Mouse (Mus musculus) heart, embryonic 14.5 days (tissue): ENCODE results near the gene Rnf168. TPM values are rescaled to one million over a fixed set of nuclear protein-coding genes. Genes with fewer than 3 reads are reported as not detected.
"Not testable (repeated sequence)": the region's sequence is repeated elsewhere in the genome, so short reads cannot be mapped to it uniquely, and the experiment has no call there.

Experiments
- ATAC-seq: fragments of 200-750 bp; cut with Nextera tagmentation; 2 replicates; pipeline ENCODE4 v1.8.0; 2017; ENCODE audit warnings: low read depth, moderate TSS enrichment; ENCODE audit not compliant: insufficient number of reproducible peaks, insufficient read depth, low FRiP score
- H3K27ac ChIP-seq, 2 experiments: fragments of 200-500 bp in 1 of 2; fragments of 300-500 bp in 1 of 2; sonication (generic) in 1 of 2; replicated peaks in 1 of 2; 2 replicates each; pipeline ENCODE4 v1.5.1; 2012 to 2014; ENCODE audit warnings: low read depth in 2 of 2, low read length in 2 of 2, control low read depth in 1 of 2, mild to moderate bottlenecking in 1 of 2, mixed read lengths in 1 of 2; ENCODE audit not compliant: control insufficient read depth in 1 of 2, insufficient read depth in 1 of 2
- H3K27me3 ChIP-seq: fragments of 300-500 bp; sonication (generic); 2 replicates; pipeline ENCODE4 v1.6.1; 2014; ENCODE audit warnings: mild to moderate bottlenecking, low read length, control low read depth; ENCODE audit not compliant: control insufficient read depth, insufficient read depth
- H3K36me3 ChIP-seq: fragments of 300-500 bp; sonication (generic); 2 replicates; pipeline ENCODE4 v1.6.1; 2014; ENCODE audit warnings: mild to moderate bottlenecking, control low read depth, low read length, mixed read lengths; ENCODE audit not compliant: control insufficient read depth, insufficient read depth
- H3K4me1 ChIP-seq, 2 experiments: fragments of 200-500 bp in 1 of 2; fragments of 300-500 bp in 1 of 2; sonication (generic) in 1 of 2; 2 replicates each; pipeline ENCODE4 v1.6.1; 2012 to 2014; ENCODE audit warnings: low read length in 2 of 2, control low read depth in 1 of 2, mixed read lengths in 1 of 2; ENCODE audit not compliant: control insufficient read depth in 2 of 2, insufficient read depth in 2 of 2
- H3K4me2 ChIP-seq: fragments of 300-500 bp; sonication (generic); 2 replicates; pipeline ENCODE4 v1.6.1; 2014; ENCODE audit warnings: mild to moderate bottlenecking, low read length
- H3K4me3 ChIP-seq, 2 experiments: fragments of 200-500 bp in 1 of 2; fragments of 300-500 bp in 1 of 2; sonication (generic) in 1 of 2; 2 replicates each; pipeline ENCODE4 v1.5.1; 2012 to 2014; ENCODE audit warnings: low read length in 2 of 2, mild to moderate bottlenecking in 2 of 2, control low read depth in 1 of 2, low read depth in 1 of 2, moderate library complexity in 1 of 2; ENCODE audit not compliant: control insufficient read depth in 1 of 2, insufficient read depth in 1 of 2
- H3K9ac ChIP-seq: fragments of 300-500 bp; sonication (generic); 2 replicates; pipeline ENCODE4 v1.6.1; 2014; ENCODE audit warnings: mild to moderate bottlenecking, low read length
- H3K9me3 ChIP-seq: fragments of 300-500 bp; sonication (generic); 2 replicates; pipeline ENCODE4 v1.6.1; 2016; ENCODE audit warnings: low read length, control low read depth; ENCODE audit not compliant: control insufficient read depth
- WGBS: fragments of 180-500 bp; shearing (Covaris S2); extraction: QIAGEN DNeasy Blood & Tissue Kit; methylation state at CpG from one replicate; pipeline ENCODE4 v1.1.7; 2014; 5-methylcytosine and 5-hydroxymethylcytosine counted together
- polyA plus RNA-seq: library from polyadenylated mRNA; unstranded; fragments of >200 nt; fragmentation: Nextera tagmentation; extraction: Ambion mirVana; gene quantifications from 2 replicates; pipeline ENCODE4 v1.2.1, GENCODE M21; 2014

Rnf168 gene
- polyA plus RNA-seq, 1 experiment from 2014 or later = 18.1 TPM

DNA sequence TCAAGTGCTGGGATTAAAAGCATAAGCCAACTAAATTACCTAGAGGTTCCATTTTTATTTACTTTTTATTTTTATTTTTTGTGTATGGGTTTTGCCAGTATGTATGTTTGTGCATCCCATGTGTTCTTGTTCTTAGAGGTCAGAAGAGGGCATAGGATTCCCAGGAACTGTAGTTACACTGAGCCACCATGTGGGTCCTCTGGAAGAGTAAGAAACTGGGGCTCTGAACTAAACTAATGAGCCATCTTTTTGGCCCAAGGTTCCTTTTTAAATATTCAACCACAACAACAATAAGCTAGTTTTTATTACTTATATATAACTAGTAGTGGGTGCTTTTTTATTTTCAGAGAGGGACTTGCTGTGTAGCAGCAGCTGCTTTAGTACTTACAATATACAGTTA, 5.3 kb downstream of the Rnf168 start:
- H3K36me3 ChIP-seq = peaks cover 60% of the 10 kb centered on the region
- H3K4me1 ChIP-seq = peaks cover 0 to 11% of the 10 kb centered on the region in 2 experiments; a peak in 2 of 4 replicates

DNA sequence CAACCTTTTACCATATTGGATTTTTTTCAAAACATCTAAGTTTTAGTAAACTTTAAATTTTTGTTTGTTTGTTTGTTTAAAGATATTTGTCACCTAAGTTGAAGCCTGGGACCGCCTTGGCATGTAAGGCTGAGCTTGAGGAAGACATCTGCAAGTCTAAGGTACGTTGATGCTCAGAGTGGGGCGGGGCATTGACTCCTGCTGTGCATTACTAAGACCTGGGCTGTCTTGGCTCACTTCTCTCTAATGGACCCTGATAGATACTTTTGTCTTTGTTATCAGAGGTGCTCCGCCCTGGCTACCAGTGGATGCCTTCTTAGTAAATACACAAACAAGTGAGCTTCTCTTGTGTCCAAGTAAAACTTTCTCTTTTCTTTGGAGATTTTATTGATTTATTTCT, 14.6 kb downstream of the Rnf168 start:
- no peak for ATAC-seq
- no peak overlapping the region for H3K9ac ChIP-seq
- H3K36me3 ChIP-seq = peaks cover 64% of the 10 kb centered on the region
- H3K4me2 ChIP-seq = no peak overlapping the region
- H3K27ac ChIP-seq = no peak overlapping the region
- 0 out of 2 replicates have a peak, but pooled peaks cover 3% of the 10 kb centered on the region for H3K9me3 ChIP-seq
- no peak overlapping the region for H3K4me3 ChIP-seq
- no peaks in the 10 kb centered on the region for H3K4me1 ChIP-seq
- 94% methylated on average over 4 of the region's 4 CpGs for WGBS
- no peaks in the 10 kb centered on the region for H3K27me3 ChIP-seq

More for the DNA sequence above, 5.3 kb downstream of the Rnf168 start:
- no peak for ATAC-seq
- Histone ChIP-seq H3K4me3 (no peak overlapping the region), H3K4me2 (no peak overlapping the region), H3K27me3 (no peaks in the 10 kb centered on the region), H3K9ac (no peak overlapping the region), H3K27ac (no peak overlapping the region), H3K9me3 (peaks cover 9% of the 10 kb centered on the region; the same call in 1 of the 2 replicates)

DNA sequence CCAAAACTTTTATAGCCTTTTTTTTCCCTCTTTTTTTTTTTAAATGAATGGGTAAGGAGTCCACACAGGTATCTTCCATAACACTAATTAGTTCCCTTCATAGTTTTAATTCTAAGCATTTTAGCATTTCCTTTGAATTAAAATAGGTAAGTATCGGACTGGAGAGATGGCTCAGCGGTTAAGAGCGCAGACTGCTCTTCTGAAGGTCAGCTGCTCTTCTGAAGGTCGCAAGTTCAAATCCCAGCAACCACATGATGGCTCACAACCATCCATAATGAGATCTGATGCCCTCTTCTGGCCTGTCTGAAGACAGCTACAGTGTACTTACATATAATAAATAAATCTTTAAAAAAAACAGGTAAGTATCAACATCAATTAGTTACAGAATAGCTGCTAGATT, 22.4 kb downstream of the Rnf168 start:
- H3K36me3 ChIP-seq = peaks cover 61% of the 10 kb centered on the region
- ATAC-seq, H3K4me3 ChIP-seq, H3K4me2 ChIP-seq, H3K9ac ChIP-seq, H3K27ac ChIP-seq, H3K9me3 ChIP-seq, H3K4me1 ChIP-seq, H3K27me3 ChIP-seq: not testable (repeated sequence)
- 91% methylated on average over 4 of the region's 4 CpGs for WGBS

DNA sequence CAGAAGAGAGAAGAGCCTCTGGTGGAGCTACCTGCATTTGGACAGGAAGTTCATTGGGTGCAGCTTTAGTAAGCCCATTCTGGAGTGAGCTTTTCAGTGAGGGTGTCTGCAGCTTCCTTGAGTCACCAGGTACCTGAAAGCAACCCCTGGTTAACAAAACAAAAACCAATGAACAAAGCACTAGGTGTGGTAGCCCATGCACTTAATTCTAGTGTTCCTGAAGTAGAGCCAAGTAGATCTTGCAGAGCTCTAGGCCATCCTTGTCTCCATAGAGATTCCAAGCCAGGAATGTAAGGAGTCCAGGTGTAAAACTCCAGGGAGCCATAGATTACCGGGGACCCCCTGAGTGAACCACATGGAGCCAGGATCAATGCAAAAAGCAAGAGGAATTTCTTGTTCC, 25.8 kb downstream of the Rnf168 start:
- Histone ChIP-seq H3K4me3 (no peak overlapping the region), H3K4me2 (no peak overlapping the region), H3K27ac (no peak overlapping the region), H3K9me3 (no peaks in the 10 kb centered on the region), H3K27me3 (no peaks in the 10 kb centered on the region), H3K4me1 (no peaks in the 10 kb centered on the region), H3K9ac (no peak overlapping the region), H3K36me3 (peaks cover 35% of the 10 kb centered on the region)
- WGBS = 40% methylated on average over 1 of the region's 1 CpGs
- no peak for ATAC-seq

DNA sequence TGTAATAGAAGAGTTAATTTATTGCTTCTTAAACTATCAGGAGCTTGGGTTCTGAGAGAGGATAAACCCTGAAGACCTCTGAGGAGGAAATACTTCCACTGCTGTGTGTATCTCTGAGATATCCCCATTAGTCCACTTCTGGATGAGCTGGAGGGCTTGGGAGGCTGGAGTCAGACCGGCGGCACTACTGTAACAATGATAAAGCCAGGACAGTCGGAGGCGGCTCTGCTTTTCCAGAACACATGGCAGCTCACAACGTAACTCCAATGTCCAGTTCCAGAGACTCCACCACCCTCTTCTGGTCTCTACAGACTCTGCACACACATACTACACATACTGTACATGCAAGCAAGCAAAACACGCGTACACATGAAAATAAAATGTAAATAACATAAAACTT, 26.6 kb downstream of the Rnf168 start:
- Histone ChIP-seq H3K9ac (no peak overlapping the region), H3K9me3 (no peaks in the 10 kb centered on the region), H3K4me3 (no peak overlapping the region), H3K4me2 (no peak overlapping the region), H3K27ac (no peak overlapping the region), H3K27me3 (no peaks in the 10 kb centered on the region), H3K4me1 (no peaks in the 10 kb centered on the region), H3K36me3 (peaks cover 27% of the 10 kb centered on the region)
- 88% methylated on average over 7 of the region's 7 CpGs for WGBS
- no peak for ATAC-seq

DNA sequence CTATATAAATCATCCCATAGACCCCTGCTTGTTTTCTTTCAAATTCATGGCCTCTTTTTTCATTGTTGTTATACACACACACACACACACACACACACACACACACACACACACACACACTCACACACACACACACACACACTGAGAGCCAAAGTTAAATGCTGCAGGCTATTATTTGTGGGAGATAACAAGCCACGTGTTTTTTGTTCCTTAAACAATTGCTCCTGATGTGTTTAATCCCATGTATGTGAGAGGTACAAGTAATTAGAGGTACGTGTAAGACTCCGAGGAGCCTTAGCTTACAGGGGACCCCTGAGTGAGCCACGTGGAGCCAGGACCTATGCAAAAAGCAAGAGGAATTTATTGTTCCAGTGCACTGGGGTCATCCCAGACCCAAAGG, 34.7 kb downstream of the Rnf168 start:
- Histone ChIP-seq H3K9ac (no peak overlapping the region), H3K27me3 (no peaks in the 10 kb centered on the region), H3K4me3 (no peak overlapping the region), H3K36me3 (no peaks in the 10 kb centered on the region), H3K27ac (no peak overlapping the region), H3K9me3 (no peaks in the 10 kb centered on the region), H3K4me2 (no peak overlapping the region), H3K4me1 (peaks cover 2 to 3% of the 10 kb centered on the region in 2 experiments; a peak in 2 of 4 replicates)
- WGBS = 89% methylated on average over 4 of the region's 4 CpGs
- ATAC-seq = no peak

DNA sequence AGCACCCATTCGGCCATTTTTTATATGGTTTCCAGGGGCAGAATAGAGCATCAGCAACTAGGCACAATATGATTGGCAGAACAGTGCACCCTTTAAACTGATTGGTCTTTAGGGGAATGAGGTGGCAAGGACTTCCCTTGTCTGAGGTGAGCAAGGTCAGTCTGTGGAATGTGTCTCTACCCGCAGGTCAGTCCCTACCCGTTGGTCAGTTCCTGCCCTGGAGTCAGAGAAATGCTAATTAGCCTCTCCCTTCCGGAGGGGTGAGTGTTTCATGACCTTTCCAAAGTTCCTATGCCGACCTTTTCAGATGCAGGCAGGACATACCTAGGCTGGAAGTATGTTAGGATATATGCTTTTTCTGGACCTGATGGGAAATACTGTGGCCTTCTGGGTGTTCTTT, 35.1 kb downstream of the Rnf168 start:
- no peak for ATAC-seq
- Histone ChIP-seq H3K4me3 (no peak overlapping the region), H3K4me2 (no peak overlapping the region), H3K27me3 (no peaks in the 10 kb centered on the region), H3K4me1 (peaks cover 4 to 5% of the 10 kb centered on the region in 2 experiments; a peak in 2 of 4 replicates), H3K27ac (no peak overlapping the region), H3K9ac (no peak overlapping the region), H3K36me3 (no peaks in the 10 kb centered on the region), H3K9me3 (no peaks in the 10 kb centered on the region)
- 52% methylated on average over 5 of the region's 5 CpGs for WGBS

DNA sequence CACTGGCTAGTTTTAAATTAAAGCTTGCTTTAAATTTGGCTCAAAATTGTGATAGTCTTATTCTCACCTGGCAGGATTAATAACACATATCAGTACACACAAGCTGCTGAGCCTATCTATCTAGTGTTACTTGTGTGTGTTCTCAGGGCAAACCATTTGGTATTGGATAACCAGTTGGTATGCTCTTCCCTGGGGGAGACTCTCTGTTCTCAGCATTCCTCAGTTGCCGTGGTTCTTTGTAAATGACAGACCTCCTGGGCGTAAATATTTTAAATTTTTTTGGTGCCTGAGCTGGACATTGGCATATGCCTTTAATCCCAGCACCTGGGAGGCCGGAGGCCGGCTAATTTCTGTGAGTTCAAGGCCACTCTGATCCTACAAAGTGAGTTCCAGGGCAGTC, 35.6 kb downstream of the Rnf168 start:
- 67% methylated on average over 4 of the region's 4 CpGs for WGBS
- peaks cover 4 to 5% of the 10 kb centered on the region in 2 experiments; a peak in 2 of 4 replicates for H3K4me1 ChIP-seq

More for the DNA sequence above, 35.6 kb downstream of the Rnf168 start:
- Histone ChIP-seq H3K36me3 (no peaks in the 10 kb centered on the region), H3K27me3 (no peaks in the 10 kb centered on the region), H3K27ac (no peak overlapping the region), H3K4me2 (no peak overlapping the region), H3K4me3 (no peak overlapping the region), H3K9me3 (no peaks in the 10 kb centered on the region), H3K9ac (no peak overlapping the region)
- ATAC-seq = no peak
